Mouse (Mus musculus): ENCODE measurements around the gene Pcgf5. TPM values are rescaled to one million over a fixed set of nuclear protein-coding genes. Genes with fewer than 3 reads are reported as not detected.
"Not testable (repeated sequence)": the region's sequence is repeated elsewhere in the genome, so short reads cannot be mapped to it uniquely, and the experiment has no call there.

Pcgf5 gene
- total RNA-seq, 2 experiments from 2014 or later: 9.5 to 10.5 TPM

- intact Hi-C loops (cut with DNase I): not testable (repeated sequence)
Measured at GRCm38 (mm10) chr19:36452210-36452609, 104.1 kb downstream of the Pcgf5 start.

GRCm38 (mm10) chr19:36453451-36453850 lies 105.3 kb downstream of the Pcgf5 start:
- DNase-seq (ENCODE audit: extremely low spot score in 1 of 2, low spot score in 2 of 2): no peak
- intact Hi-C loops (cut with DNase I): no loop called here

More at GRCm38 (mm10) chr19:36452210-36452609, 104.1 kb downstream of the Pcgf5 start:
- DNase-seq (ENCODE audit: extremely low spot score in 1 of 2, low spot score in 2 of 2): not testable (repeated sequence)

GRCm38 (mm10) chr19:36470106-36470505 lies 122.0 kb downstream of the Pcgf5 start:
- intact Hi-C loops (cut with DNase I): loop anchor here (5.0 kb wide), 1 partner anchor 67 kb away; no protein-coding TSS in a partner anchor
- peak; percentile 31 to 53 for DNase-seq (ENCODE audit: extremely low spot score in 1 of 2, low spot score in 2 of 2)

GRCm38 (mm10) chr19:36471325-36471724 lies 123.2 kb downstream of the Pcgf5 start:
- no peak for DNase-seq (ENCODE audit: extremely low spot score in 1 of 2, low spot score in 2 of 2)
- intact Hi-C loops (cut with DNase I): loop anchor here (5.0 kb wide), 1 partner anchor 66 kb away; no protein-coding TSS in a partner anchor

- no peak for DNase-seq (ENCODE audit: extremely low spot score in 1 of 2, low spot score in 2 of 2)
- intact Hi-C loops (cut with DNase I): no loop called here
Measured at GRCm38 (mm10) chr19:36476596-36476995, 128.5 kb downstream of the Pcgf5 start.

- intact Hi-C loops (cut with DNase I): no loop called here
- DNase-seq (ENCODE audit: extremely low spot score in 1 of 2, low spot score in 2 of 2): no peak
Measured at GRCm38 (mm10) chr19:36477151-36477550, 129.0 kb downstream of the Pcgf5 start.

GRCm38 (mm10) chr19:36477684-36478083 lies 129.6 kb downstream of the Pcgf5 start:
- intact Hi-C loops (cut with DNase I): no loop called here
- DNase-seq (ENCODE audit: extremely low spot score in 1 of 2, low spot score in 2 of 2): no peak

GRCm38 (mm10) chr19:36490911-36491310 lies 142.8 kb downstream of the Pcgf5 start:
- no peak for DNase-seq (ENCODE audit: extremely low spot score in 1 of 2, low spot score in 2 of 2)
- intact Hi-C loops (cut with DNase I): no loop called here

- no peak for DNase-seq (ENCODE audit: extremely low spot score in 1 of 2, low spot score in 2 of 2)
- intact Hi-C loops (cut with DNase I): no loop called here
Measured at GRCm38 (mm10) chr19:36495555-36495954, 147.4 kb downstream of the Pcgf5 start.

GRCm38 (mm10) chr19:36496532-36496931 lies 148.4 kb downstream of the Pcgf5 start:
- intact Hi-C loops (cut with DNase I): no loop called here
- DNase-seq (ENCODE audit: extremely low spot score in 1 of 2, low spot score in 2 of 2): no peak

- intact Hi-C loops (cut with DNase I): no loop called here
- DNase-seq (ENCODE audit: extremely low spot score in 1 of 2, low spot score in 2 of 2): no peak
Measured at GRCm38 (mm10) chr19:36497067-36497466, 149.0 kb downstream of the Pcgf5 start.

- DNase-seq (ENCODE audit: extremely low spot score in 1 of 2, low spot score in 2 of 2): no peak
- intact Hi-C loops (cut with DNase I): no loop called here
Measured at GRCm38 (mm10) chr19:36497744-36498143, 149.6 kb downstream of the Pcgf5 start.

- intact Hi-C loops (cut with DNase I): no loop called here
- no peak for DNase-seq (ENCODE audit: extremely low spot score in 1 of 2, low spot score in 2 of 2)
Measured at GRCm38 (mm10) chr19:36504716-36505115, 156.6 kb downstream of the Pcgf5 start.

Other genes starting within 250 kb of the Pcgf5 start
- under 1 TPM in 1 of 2 experiments, not detected in 1; 0.17 TPM for gene Ankrd1, start 228.2 kb upstream of the Pcgf5 start, total RNA-seq (2021)
- gene Hectd2, start 206.3 kb downstream of the Pcgf5 start, total RNA-seq (2021): 10 to 100 TPM; 30.1 TPM